Mouse (Mus musculus) olfactory bulb, adult 2 months (tissue): ENCODE data around the gene Acer2. TPM values are rescaled to one million over a fixed set of nuclear protein-coding genes. Genes with fewer than 3 reads are reported as not detected.
A peak's percentile ranks its signal among the peaks of the same experiment; 100 is the strongest.

Experiments
- H3K27ac ChIP-seq: fragments of 200-500 bp; 2 replicates; pipeline ENCODE4 v1.5.1; 2012; ENCODE audit warnings: low read depth, low read length; ENCODE audit not compliant: insufficient read depth
- H3K4me1 ChIP-seq: fragments of 200-500 bp; 2 replicates; pipeline ENCODE4 v1.6.1; 2012; ENCODE audit warnings: low read length; ENCODE audit not compliant: control insufficient read depth, insufficient read depth
- H3K4me3 ChIP-seq: fragments of 200-500 bp; 2 replicates; pipeline ENCODE4 v1.5.1; 2012; ENCODE audit warnings: mild to moderate bottlenecking, low read depth, low read length, moderate library complexity; ENCODE audit not compliant: insufficient read depth
- CTCF ChIP-seq: fragments of 200-500 bp; IDR thresholded peaks from 2 replicates; pipeline ENCODE4 v1.5.1; 2012; ENCODE audit warnings: low read depth, mild to moderate bottlenecking, low read length, moderate library complexity; ENCODE audit not compliant: insufficient read depth
- POLR2A ChIP-seq: fragments of 200-500 bp; IDR thresholded peaks from 2 replicates; pipeline ENCODE4 v1.6.1; 2012; ENCODE audit warnings: mild to moderate bottlenecking, low read depth, low read length, moderate library complexity; ENCODE audit not compliant: insufficient read depth
- WGBS: fragments of 180-500 bp; shearing (Covaris S2); methylation state at CpG from one replicate; pipeline ENCODE4 v1.1.7; 2018; 5-methylcytosine and 5-hydroxymethylcytosine counted together
- polyA plus RNA-seq: library from polyadenylated mRNA; stranded (reverse); fragments of >200 nt; gene quantifications from 2 replicates; pipeline ENCODE4 v1.2.4, GENCODE M21; 2012; ENCODE audit warnings: low replicate concordance; ENCODE audit not compliant: missing spikeins, insufficient read depth, insufficient read length

The Acer2 gene
- polyA plus RNA-seq, 1 experiment: not detected

DNA sequence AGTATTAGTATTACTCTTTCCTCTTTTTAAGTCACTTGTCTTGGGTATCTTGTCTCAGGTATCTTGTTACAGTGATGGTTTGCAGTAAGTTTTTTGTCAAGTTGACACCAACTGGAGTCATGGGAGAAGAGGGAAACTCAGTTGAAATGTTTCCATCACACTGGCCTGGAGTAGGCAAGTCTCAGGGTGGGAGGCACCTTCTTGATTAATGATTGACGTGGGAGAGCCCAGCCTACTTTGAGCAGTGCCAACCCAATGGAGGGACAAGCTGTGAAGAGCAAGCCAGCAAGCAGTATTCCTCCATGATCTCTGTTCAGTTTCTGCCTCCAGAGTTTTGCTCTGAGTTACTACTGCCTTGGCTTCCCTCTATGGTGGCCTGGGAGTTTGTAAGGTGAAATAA is 31.7 kb downstream of the Acer2 start:
- no peak overlapping the region for H3K27ac ChIP-seq
- H3K4me3 ChIP-seq: no peak overlapping the region
- no peak for TF ChIP-seq CTCF
- TF ChIP-seq POLR2A: no peak
- 93% methylated on average over 1 of the region's 1 CpGs for WGBS
- H3K4me1 ChIP-seq: no peaks in the 10 kb centered on the region

DNA sequence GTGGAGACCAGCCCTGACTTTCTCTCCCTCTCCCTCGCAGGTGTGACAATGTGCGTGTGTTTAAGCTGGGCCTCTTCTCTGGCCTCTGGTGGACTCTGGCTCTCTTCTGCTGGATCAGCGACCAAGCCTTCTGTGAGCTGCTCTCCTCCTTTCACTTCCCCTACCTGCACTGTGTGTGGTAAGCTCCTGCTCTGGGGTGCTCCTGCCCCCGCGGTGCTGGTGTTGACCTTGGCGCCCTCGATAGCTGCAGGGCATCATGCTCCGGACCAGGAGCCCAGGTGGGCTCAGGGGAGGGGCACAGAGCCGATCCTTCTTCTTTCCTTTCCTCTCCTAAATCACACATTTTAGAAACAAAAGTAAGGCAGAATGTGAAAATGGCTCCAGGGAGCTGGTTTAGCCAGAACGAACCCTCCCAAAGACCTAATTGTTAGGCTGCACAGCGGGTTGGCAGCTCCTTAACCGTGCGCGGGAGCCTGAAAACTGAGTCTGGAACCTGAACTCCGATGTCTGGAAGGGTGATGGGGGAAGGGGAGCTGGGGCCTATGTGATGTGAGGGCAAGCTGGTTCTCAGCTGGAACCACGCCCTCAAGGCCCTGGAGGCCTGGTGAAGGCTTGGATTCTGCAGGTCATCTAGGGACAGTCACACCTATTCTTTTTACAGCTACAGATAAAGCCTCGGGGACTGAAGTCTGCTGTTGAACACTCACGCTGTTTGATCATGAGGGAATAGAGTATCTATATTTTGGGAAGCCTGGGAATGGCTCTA is 37.6 kb downstream of the Acer2 start:
- Histone ChIP-seq H3K4me3 (no peak overlapping the region), H3K27ac (no peak overlapping the region), H3K4me1 (peaks cover 7% of the 10 kb centered on the region)
- WGBS: 29% methylated on average over 18 of the region's 18 CpGs
- TF ChIP-seq CTCF (no peak), POLR2A (no peak)

DNA sequence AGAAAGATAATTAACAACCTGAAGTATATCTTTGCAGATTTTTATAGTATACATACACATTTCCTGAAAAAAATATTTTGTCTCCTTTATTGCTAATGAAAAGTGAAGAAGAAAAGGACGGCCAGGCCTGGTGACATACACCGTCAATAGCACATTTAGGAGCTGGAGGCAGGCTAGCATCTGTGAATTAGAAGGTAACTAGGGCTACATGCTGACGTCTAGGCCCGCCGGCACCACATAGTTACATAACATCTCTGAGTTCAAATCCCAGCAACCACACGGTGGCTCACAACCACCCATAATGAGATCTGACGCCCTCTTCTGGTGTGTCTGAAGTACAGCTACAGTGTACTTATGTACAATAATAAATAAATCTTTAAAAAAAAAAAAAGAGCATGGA is 38.6 kb downstream of the Acer2 start:
- 91% methylated on average over 7 of the region's 7 CpGs for WGBS
- Histone ChIP-seq H3K4me3 (no peak overlapping the region), H3K4me1 (peaks cover 7% of the 10 kb centered on the region), H3K27ac (no peak overlapping the region)
- no peak for TF ChIP-seq CTCF

DNA sequence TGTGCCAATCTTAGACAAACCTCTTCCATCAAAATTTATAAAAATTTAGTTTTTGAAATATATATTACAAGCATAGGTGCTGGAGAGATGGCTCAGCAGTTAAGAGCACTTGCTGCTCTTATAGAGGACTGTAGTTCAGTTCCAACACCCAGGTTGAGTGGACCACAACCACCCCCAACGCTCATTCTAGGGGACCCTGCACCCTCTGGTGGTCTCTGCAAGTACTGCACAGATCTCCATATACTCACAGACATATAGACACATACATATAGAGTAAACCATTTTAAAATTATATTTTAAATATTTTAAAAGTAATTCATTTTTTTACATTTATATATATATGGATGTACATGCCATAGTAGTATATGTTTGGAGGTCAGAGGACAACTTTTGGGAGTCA is 41.9 kb downstream of the Acer2 start:
- WGBS: 63% methylated on average over 1 of the region's 1 CpGs
- H3K4me3 ChIP-seq: no peak overlapping the region
- H3K27ac ChIP-seq: no peak overlapping the region
- H3K4me1 ChIP-seq: peaks cover 7% of the 10 kb centered on the region
- no peak for TF ChIP-seq CTCF
- TF ChIP-seq POLR2A: no peak

DNA sequence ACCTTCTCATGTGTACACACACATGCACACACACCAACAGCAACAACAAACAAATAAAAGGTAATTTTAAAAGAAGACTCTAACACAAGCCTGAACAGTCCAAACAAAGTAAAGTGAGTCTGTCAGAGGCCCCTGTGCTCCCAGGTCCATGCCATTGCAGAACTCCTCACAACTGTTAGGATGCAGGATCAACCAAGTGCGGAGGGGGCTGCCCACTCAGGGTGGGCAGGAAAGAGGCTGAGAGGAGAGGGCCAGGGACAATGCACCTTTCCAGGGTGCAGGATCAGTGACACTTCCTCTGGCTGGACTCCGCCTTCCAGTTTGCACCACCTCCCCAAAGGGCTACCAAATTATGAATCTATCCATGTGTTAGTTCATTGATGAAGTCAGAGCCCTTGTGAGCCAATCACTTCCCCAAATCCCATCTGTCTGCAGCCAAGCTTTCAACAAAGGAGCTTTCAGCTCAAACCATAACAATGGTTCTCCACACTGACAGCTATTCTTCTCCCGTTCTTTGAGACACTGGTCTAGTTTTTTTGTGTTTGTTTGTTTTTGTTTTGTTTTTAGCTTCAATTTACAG is 49.4 kb downstream of the Acer2 start:
- Histone ChIP-seq H3K27ac (no peak overlapping the region), H3K4me3 (no peak overlapping the region), H3K4me1 (no peaks in the 10 kb centered on the region)
- 72% methylated on average over 3 of the region's 3 CpGs for WGBS
- TF ChIP-seq POLR2A (no peak), CTCF (no peak)

DNA sequence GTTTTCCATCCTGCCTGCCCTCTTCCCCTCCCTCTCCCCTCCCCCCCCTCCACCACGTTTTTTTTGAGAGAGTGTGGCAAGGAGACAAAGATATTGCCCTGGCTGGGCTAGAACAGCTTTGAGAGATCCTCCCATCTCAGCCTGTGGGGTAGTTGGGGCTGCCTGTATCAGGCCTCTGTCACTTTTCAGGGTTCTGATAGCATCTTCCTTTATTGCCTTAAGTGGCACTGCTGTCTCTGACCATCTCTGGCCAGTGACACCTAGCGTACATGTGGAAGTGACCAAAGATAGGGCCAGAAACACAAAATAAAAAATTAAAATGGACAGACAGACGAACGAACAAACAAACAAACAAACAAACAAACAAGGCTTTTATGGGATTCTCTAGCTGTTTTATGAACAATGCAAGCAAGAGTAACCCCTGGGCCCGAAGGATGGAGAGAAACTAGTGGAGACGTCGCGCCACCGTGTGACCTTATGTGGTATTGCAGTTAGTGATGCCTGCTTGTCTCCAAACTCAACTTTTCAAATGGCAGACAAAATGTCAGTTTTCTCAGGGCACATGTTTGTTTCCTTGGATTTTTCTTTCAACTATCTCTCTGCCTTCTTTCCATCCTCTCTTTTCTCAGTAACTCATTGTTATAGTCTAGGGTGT is 50.7 kb downstream of the Acer2 start:
- no peaks in the 10 kb centered on the region for H3K4me1 ChIP-seq
- 11% methylated on average over 9 of the region's 9 CpGs for WGBS
- H3K27ac ChIP-seq: no peak overlapping the region
- no peak for TF ChIP-seq CTCF
- no peak for TF ChIP-seq POLR2A
- H3K4me3 ChIP-seq: no peak overlapping the region

DNA sequence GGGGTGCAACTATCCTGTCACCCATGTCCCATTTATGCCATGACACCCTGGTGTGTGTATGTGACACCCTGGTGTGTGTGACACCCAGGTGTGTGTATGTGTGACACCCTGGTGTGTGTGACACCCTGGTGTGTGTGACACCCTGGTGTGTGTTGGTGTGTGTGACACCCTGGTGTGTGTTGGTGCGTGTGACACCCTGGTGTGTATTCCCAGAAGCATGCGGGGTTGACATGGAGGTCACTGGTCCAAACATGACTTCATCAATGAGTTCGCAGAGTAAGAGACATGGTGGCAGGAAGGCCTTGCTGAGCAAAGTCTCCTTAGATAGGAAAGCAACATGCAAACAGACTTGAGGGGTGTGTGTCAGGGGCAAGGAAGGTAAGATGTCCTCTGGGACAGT is 52.8 kb downstream of the Acer2 start:
- Histone ChIP-seq H3K4me1 (peaks cover 8% of the 10 kb centered on the region), H3K4me3 (no peak overlapping the region), H3K27ac (no peak overlapping the region)
- 94% methylated on average over 3 of the region's 3 CpGs for WGBS
- TF ChIP-seq POLR2A (no peak), CTCF (no peak)

DNA sequence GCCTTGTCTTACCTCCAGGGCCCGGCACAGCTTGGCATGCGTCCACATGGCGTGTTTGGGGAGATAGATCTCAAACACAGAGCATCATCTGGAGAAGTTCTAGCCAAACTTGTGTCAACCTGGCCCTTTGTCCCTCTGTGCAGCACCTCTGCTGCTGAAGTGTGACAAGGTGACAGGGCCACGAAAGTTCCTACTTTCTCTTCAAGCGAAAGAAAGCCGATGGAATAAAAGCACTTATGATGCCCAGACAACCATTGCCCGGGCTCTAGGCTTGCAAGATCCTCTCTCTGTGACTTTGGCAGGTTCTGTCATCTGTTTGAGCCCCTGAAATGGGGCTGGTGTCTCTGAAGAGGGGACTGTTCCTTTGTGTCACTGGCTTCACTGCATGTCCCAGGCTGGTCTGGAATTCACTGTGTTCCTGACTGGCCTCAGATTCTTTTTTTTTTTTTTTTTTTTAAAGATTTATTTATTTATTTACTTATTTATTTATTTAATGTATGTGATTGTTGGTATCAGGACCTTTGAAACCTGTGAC is 56.0 kb downstream of the Acer2 start:
- TF ChIP-seq POLR2A: no peak
- no peak for TF ChIP-seq CTCF
- H3K4me3 ChIP-seq: no peak overlapping the region
- no peak overlapping the region for H3K27ac ChIP-seq
- 91% methylated on average over 7 of the region's 7 CpGs for WGBS
- peaks cover 8% of the 10 kb centered on the region for H3K4me1 ChIP-seq

DNA sequence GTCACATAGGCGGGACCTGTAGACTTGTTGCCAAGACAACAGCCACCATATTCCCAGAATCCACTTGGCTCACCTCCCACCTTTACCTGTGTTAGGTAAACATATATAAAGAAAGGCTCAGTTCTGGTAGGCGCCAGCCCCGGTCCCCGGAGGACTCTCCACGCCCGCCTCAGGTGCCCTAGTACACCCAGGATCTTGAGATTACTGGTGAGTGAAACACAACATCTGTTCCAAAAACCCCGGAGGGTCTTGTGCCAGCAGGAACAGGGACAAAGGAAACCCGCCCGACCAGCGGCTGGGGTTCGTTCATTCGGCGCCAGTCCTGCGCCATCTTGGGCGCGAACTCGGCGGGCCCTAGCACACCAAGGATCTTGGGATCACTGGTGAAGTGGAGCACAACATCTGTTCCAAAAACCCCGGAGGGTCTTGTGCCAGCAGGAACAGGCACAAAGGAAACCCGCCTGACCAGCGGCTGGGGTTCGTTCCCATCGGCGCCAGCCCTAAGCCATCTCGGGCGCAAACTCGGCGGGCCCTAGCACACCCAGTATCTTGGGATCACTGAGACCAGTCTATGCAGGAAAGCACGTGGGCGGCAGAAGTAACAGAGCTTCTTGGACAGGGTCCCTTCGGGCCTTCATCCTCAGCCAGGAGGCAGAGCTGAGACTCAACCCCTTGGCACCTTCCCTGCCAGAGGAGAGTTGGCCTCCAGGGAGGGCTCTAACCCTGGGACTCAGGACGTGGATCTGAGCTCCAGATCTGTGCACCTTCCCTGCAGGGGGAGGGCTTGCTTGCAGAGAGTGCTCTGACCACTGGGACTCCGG is 56.6 kb downstream of the Acer2 start:
- Histone ChIP-seq H3K4me3 (peak overlapping the region; percentile 51), H3K4me1 (peaks cover 8% of the 10 kb centered on the region), H3K27ac (no peak overlapping the region)
- WGBS: 9% methylated on average over 33 of the region's 33 CpGs
- TF ChIP-seq POLR2A (no peak), CTCF (no peak)
